Mouse (Mus musculus): Measurements from ENCODE around the gene Soat2. TPM values are rescaled to one million over a fixed set of nuclear protein-coding genes. Genes with fewer than 3 reads are reported as not detected.

Gene Soat2
- polyA plus RNA-seq, 1 experiment = 0.17 TPM

DNA sequence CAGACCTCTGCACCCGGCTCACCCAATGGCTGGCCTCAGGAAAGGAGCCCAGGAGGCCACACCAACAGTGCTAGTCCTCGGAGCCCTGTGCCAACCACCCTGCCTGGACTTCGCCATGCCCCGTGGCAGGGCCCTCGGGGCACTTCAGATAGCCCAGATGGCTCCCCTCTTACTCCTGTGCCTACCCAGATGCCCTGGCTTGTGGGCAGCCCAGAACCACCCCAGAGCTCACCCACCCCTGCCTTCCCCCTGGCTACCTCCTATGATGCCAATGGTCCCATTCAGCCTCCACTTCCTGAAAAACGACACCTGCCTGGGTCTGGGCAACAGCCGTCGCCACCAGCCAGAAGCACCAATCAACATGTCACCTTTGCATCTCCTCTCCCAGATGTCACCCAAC, 37.5 kb upstream of the Soat2 start:
- TF ChIP-seq CTCF (IDR thresholded peaks at IDR 0.05; ENCODE audit: extremely low read depth, insufficient read depth, low read length) = no peak
- no peak for TF ChIP-seq POLR2A (IDR thresholded peaks at IDR 0.05; ENCODE audit: extremely low read depth, insufficient read depth, low read length)
- H3K4me3 ChIP-seq (ENCODE audit: insufficient read depth, low read length) = no peak overlapping the region
- no peak overlapping the region for H3K27ac ChIP-seq (ENCODE audit: insufficient read depth, low read length)
- H3K4me1 ChIP-seq (ENCODE audit: control insufficient read depth, insufficient read depth, low read length) = peaks cover under 1% of the 10 kb centered on the region; the same call in 1 of the 2 replicates

DNA sequence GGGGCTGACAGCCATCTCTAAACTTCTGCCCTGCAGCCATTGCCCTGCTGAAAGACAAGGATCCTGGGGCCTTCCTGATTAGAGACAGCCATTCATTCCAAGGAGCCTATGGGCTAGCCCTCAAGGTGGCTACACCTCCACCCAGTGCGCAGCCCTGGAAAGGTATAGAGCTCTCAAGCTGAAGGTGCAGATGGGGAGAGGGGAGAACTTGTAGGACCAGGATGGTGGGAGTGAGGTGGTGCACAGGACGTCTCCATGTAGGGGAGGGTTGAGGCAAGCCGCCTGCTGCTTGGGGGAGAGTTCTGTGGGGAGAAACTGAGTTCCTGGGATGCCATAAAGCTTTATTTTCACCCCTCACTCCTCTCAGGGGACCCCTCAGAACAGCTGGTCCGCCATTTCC, 36.7 kb upstream of the Soat2 start:
- Histone ChIP-seq H3K4me1 (ENCODE audit: control insufficient read depth, insufficient read depth, low read length) (no peaks in the 10 kb centered on the region), H3K4me3 (ENCODE audit: insufficient read depth, low read length) (no peak overlapping the region), H3K27ac (ENCODE audit: insufficient read depth, low read length) (no peak overlapping the region)
- TF ChIP-seq CTCF (IDR thresholded peaks at IDR 0.05; ENCODE audit: extremely low read depth, insufficient read depth, low read length) (no peak), POLR2A (IDR thresholded peaks at IDR 0.05; ENCODE audit: extremely low read depth, insufficient read depth, low read length) (no peak)

DNA sequence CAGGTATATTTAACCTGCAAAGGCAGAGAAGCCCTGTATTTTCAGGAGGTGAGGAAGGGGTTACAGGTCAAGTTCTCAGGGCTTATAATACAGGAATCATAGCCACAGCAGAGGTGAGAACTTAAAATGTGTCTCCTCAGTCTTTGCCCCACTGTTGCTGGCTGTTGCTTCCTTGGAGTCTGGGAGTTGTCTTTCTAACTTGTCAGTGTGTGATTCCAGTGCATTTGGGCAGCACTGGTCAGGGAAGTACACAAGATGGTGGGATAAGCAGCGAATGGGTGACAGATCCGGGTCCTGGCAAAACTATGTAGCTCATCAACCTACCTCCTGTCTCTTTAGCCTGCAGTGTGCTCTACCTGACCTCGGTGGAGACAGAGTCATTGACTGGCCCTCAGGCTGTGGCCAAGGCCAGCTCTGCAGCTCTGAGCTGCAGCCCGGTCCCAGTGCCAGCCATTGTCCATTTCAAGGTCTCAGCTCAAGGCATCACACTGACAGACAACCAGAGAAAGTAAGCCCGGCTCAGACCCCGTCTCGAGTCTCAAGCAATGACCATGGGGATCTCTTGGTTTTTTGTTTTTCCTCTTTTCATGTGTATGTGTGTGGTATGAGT, 35.6 kb upstream of the Soat2 start:
- no peak for TF ChIP-seq CTCF (IDR thresholded peaks at IDR 0.05; ENCODE audit: extremely low read depth, insufficient read depth, low read length)
- no peak for TF ChIP-seq POLR2A (IDR thresholded peaks at IDR 0.05; ENCODE audit: extremely low read depth, insufficient read depth, low read length)
- Histone ChIP-seq H3K4me3 (ENCODE audit: insufficient read depth, low read length) (no peak overlapping the region), H3K4me1 (ENCODE audit: control insufficient read depth, insufficient read depth, low read length) (no peaks in the 10 kb centered on the region), H3K27ac (ENCODE audit: insufficient read depth, low read length) (no peak overlapping the region)

DNA sequence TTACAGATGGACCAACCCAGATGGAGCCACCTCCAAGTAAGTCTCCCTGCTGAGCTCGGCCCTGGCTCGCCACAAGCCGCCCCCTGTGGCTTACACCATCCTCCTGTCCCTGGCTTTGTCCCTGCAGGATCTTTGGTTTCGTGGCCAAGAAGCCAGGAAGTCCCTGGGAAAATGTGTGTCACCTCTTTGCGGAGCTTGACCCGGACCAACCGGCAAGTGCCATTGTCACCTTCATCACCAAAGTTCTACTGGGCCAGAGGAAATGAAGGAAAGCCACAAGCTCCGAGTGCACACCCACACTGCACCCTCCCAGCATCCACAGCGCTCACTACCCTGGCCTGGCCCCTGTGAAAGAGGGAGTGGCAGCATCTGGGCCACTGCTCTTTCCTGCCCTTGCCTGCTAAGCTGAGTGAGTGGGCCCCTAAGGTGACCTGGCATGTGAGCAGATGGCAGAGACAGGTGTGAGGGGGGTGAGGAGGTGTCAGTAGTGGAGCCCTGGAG, 34.5 kb upstream of the Soat2 start:
- Histone ChIP-seq H3K4me3 (ENCODE audit: insufficient read depth, low read length) (no peak overlapping the region), H3K27ac (ENCODE audit: insufficient read depth, low read length) (no peak overlapping the region), H3K4me1 (ENCODE audit: control insufficient read depth, insufficient read depth, low read length) (no peaks in the 10 kb centered on the region)
- TF ChIP-seq CTCF (IDR thresholded peaks at IDR 0.05; ENCODE audit: extremely low read depth, insufficient read depth, low read length) (no peak), POLR2A (IDR thresholded peaks at IDR 0.05; ENCODE audit: extremely low read depth, insufficient read depth, low read length) (no peak)

DNA sequence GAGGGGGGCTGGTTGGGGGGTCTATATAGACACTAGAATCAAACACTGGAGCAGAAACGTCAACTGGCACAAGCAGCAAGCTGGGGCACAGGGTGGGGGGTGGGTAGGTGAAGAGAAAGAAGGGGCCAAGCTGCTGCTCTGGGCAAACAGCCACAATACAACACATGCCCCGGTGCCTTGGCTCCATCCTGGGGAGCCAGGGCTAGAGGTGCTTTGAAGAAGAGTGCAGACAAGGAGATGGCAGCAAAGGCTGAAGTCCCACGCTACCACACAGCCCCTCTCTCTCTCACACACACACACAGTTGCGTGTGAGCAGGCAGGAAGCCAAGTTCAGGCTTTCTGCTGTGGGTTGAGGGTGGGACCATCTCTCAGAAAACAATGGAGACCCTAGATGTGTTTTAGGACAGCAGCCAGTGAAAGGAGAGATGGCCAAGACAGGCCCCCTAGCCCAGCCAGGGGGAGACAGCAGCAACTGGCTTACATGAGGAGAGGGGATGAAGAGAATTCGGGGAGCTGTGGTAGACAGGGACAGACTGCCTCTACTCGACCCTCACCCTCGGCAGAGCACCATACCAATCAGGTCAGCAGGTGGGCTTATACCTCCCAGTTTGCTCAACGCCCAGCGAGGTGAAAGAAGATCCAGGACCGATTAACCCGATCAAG, 33.4 kb upstream of the Soat2 start:
- Histone ChIP-seq H3K4me3 (ENCODE audit: insufficient read depth, low read length) (no peak overlapping the region), H3K27ac (ENCODE audit: insufficient read depth, low read length) (no peak overlapping the region), H3K4me1 (ENCODE audit: control insufficient read depth, insufficient read depth, low read length) (no peaks in the 10 kb centered on the region)
- TF ChIP-seq POLR2A (IDR thresholded peaks at IDR 0.05; ENCODE audit: extremely low read depth, insufficient read depth, low read length) = no peak
- TF ChIP-seq CTCF (IDR thresholded peaks at IDR 0.05; ENCODE audit: extremely low read depth, insufficient read depth, low read length) = no peak

DNA sequence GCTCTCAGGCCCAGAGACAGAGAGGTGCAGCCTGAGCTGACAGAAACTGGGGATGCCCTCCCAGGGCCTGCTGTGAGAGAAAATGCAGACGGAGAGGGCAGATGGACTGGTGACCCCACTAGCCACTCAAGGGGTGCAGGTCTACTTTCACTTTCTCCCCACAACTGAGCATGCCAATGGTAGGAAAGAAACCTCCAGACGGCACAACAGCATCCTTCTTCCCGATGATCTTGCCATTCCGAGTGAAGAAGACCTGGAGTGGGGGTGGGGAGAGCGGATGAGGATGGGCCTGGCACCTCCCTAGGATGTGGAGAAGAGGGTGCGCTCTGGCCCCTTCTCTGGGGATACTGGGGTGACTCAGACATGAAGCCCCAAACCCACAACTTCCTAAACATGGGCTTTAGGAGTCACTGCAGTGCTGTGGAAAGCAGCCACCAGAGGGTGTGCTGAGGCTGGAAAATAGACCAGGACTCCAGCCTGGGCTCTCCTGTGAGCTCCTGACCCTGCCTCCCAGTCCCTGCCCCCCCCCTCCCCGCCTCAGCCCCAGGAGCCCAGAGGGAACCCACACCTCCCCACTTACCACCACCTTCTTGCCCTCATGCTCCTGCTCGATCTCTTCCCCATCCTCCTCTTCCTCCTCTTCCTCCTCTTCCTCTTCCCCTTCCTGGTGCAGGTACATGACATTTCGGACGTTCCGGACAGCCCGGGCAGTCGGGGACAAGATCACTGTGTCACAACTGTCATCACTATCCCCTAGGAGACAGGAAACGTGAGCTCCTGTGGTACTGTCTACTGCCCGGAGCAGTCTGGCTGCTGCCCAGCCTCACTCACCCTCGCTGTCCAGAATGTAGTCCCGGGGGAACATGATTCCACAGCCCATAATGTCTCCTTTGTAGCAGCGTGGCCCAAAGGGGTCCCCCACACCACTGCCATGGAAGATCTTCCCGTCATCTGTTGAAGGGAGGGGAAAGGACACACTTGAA, 32.6 kb upstream of the Soat2 start:
- no peak for TF ChIP-seq POLR2A (IDR thresholded peaks at IDR 0.05; ENCODE audit: extremely low read depth, insufficient read depth, low read length)
- TF ChIP-seq CTCF (IDR thresholded peaks at IDR 0.05; ENCODE audit: extremely low read depth, insufficient read depth, low read length) = peak; percentile 35
- Histone ChIP-seq H3K4me3 (ENCODE audit: insufficient read depth, low read length) (no peak overlapping the region), H3K27ac (ENCODE audit: insufficient read depth, low read length) (no peak overlapping the region), H3K4me1 (ENCODE audit: control insufficient read depth, insufficient read depth, low read length) (no peaks in the 10 kb centered on the region)

DNA sequence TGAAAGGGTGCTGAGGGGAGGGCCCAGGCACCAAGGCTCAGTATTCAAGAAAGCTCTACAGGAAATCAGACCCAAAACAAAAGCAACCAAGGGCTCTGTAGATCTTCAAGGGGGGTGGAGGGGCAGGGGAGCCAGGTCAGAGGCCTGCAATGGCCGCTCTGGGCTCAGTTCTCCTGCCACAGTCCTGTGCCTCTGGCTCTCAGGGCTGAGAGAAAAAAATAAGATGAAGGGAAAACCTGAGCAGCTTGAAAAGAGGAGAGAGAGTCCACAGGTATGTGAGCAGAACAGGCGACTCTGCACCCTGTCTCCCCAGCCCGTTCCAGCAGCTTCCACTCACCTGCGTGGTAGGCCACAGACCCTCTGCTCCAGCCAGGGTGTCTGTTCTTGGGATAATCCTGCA, 31.7 kb upstream of the Soat2 start:
- Histone ChIP-seq H3K27ac (ENCODE audit: insufficient read depth, low read length) (no peak overlapping the region), H3K4me1 (ENCODE audit: control insufficient read depth, insufficient read depth, low read length) (no peaks in the 10 kb centered on the region), H3K4me3 (ENCODE audit: insufficient read depth, low read length) (no peak overlapping the region)
- TF ChIP-seq CTCF (IDR thresholded peaks at IDR 0.05; ENCODE audit: extremely low read depth, insufficient read depth, low read length) (no peak), POLR2A (IDR thresholded peaks at IDR 0.05; ENCODE audit: extremely low read depth, insufficient read depth, low read length) (no peak)

DNA sequence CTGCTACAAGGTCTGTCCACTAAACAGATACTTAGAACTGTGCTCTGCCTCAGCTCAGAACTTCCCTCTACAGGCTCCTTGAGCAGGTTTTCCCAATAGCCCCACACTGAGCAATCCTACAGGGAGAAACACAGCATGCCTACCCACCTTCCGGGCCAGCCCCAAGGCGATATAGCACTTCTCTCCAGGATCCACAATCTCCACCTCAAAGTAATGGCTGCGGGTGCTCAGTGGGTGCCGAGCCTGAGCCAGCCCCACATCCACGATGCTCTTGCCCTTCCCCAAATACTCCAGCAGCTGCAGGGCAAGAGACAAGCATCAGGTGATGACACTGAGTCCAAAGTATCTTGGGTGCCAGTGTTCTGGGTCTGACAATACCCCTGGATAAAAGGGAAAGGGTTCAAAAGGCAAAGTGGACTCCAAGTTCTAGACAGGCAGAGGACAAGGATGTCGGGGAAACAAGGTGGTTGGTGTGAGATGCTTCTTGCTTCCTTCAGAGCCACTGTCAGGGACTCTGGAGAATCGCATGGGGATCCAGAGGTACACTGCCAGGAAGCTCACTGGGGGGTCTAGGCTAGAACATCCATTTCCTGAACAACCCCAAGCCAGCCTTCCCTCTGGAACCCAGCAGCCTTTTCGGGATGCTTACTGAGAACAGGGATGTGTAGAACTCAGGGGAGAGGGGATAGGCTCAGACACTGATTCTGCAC, 31.1 kb upstream of the Soat2 start:
- no peak overlapping the region for H3K27ac ChIP-seq (ENCODE audit: insufficient read depth, low read length)
- no peak overlapping the region for H3K4me3 ChIP-seq (ENCODE audit: insufficient read depth, low read length)
- TF ChIP-seq POLR2A (IDR thresholded peaks at IDR 0.05; ENCODE audit: extremely low read depth, insufficient read depth, low read length) (no peak), CTCF (IDR thresholded peaks at IDR 0.05; ENCODE audit: extremely low read depth, insufficient read depth, low read length) (no peak)

DNA sequence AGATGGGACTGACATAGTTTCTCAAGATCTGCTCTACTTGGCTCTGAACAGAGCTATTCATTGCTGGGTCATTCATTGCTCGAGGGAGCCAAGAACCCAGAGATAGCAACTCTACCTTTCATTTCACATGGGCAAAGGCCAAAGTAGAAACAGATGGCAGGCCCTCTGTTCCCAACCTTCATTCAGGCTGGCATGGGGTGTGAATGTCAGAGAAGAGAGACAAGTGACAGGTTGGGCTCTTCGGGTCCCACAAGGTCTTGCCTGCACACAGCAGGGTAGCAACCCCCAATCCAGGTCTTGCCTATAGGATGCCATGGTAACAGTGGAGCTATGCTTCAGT, 30.5 kb upstream of the Soat2 start:
- Histone ChIP-seq H3K4me1 (ENCODE audit: control insufficient read depth, insufficient read depth, low read length) (no peaks in the 10 kb centered on the region), H3K4me3 (ENCODE audit: insufficient read depth, low read length) (no peak overlapping the region), H3K27ac (ENCODE audit: insufficient read depth, low read length) (no peak overlapping the region)
- TF ChIP-seq POLR2A (IDR thresholded peaks at IDR 0.05; ENCODE audit: extremely low read depth, insufficient read depth, low read length) = no peak
- TF ChIP-seq CTCF (IDR thresholded peaks at IDR 0.05; ENCODE audit: extremely low read depth, insufficient read depth, low read length) = no peak

More for the DNA sequence above, 31.1 kb upstream of the Soat2 start:
- no peaks in the 10 kb centered on the region for H3K4me1 ChIP-seq (ENCODE audit: control insufficient read depth, insufficient read depth, low read length)
